Mouse (Mus musculus) cortical plate, adult 2 months (tissue): ENCODE measurements at regions not wholly inside any gene's neighbourhood (a gene's known extent, or its start where the extent isn't known, plus 50 kb on each side); places are given as distances from the start of the nearest gene placed in this dataset.

ENCODE experiments used
- H3K27ac ChIP-seq: fragments of 200-500 bp; 2 replicates; pipeline ENCODE4 v1.5.1; 2012; ENCODE audit warnings: low read length, control low read depth, inconsistent platforms; ENCODE audit not compliant: insufficient read depth
- H3K4me1 ChIP-seq: fragments of 200-500 bp; 2 replicates; pipeline ENCODE4 v1.6.1; 2011; ENCODE audit warnings: low read length; ENCODE audit not compliant: control insufficient read depth, insufficient read depth
- H3K4me3 ChIP-seq: fragments of 200-500 bp; 2 replicates; pipeline ENCODE4 v1.5.1; 2011; ENCODE audit warnings: mild to moderate bottlenecking, low read length, control low read depth; ENCODE audit not compliant: insufficient read depth
- CTCF ChIP-seq: fragments of 200-500 bp; IDR thresholded peaks from 2 replicates; pipeline ENCODE4 v1.5.1; 2011; ENCODE audit warnings: mild to moderate bottlenecking, control low read depth, low read length; ENCODE audit not compliant: insufficient read depth; ENCODE audit errors: extremely low read depth
- POLR2A ChIP-seq: fragments of 200-500 bp; IDR thresholded peaks from 2 replicates; pipeline ENCODE4 v1.6.1; 2011; ENCODE audit warnings: mild to moderate bottlenecking, low read length, control low read depth; ENCODE audit not compliant: insufficient read depth; ENCODE audit errors: extremely low read depth

- Histone ChIP-seq H3K4me1 (peaks cover 2% of the 10 kb centered on the region), H3K27ac (no peak overlapping the region), H3K4me3 (no peak overlapping the region)
- no peak for TF ChIP-seq POLR2A
- no peak for TF ChIP-seq CTCF
Observed at GRCm38 (mm10) chr8:26748161-26748971, 228.8 kb upstream of the Zfp703 start.

- Histone ChIP-seq H3K4me3 (no peak overlapping the region), H3K27ac (no peak overlapping the region), H3K4me1 (peaks cover 2% of the 10 kb centered on the region)
- no peak for TF ChIP-seq CTCF
- no peak for TF ChIP-seq POLR2A
Observed at GRCm38 (mm10) chr8:26748972-26749291, 228.2 kb upstream of the Zfp703 start.

GRCm38 (mm10) chr8:26750120-26750519 lies 227.0 kb upstream of the Zfp703 start:
- no peak overlapping the region for H3K27ac ChIP-seq

GRCm38 (mm10) chr8:26751651-26752050 lies 225.5 kb upstream of the Zfp703 start:
- H3K4me1 ChIP-seq, result peaks cover 2% of the 10 kb centered on the region
- TF ChIP-seq POLR2A, result no peak
- no peak for TF ChIP-seq CTCF
- H3K27ac ChIP-seq, result no peak overlapping the region
- H3K4me3 ChIP-seq, result no peak overlapping the region

More at GRCm38 (mm10) chr8:26750120-26750519, 227.0 kb upstream of the Zfp703 start:
- TF ChIP-seq CTCF, result no peak
- no peak for TF ChIP-seq POLR2A
- H3K4me3 ChIP-seq, result no peak overlapping the region
- peaks cover 2% of the 10 kb centered on the region for H3K4me1 ChIP-seq

- H3K27ac ChIP-seq, result no peak overlapping the region
- H3K4me1 ChIP-seq, result peaks cover 2% of the 10 kb centered on the region
- TF ChIP-seq POLR2A (no peak), CTCF (no peak)
- no peak overlapping the region for H3K4me3 ChIP-seq
Observed at GRCm38 (mm10) chr8:26756452-26756851, 220.7 kb upstream of the Zfp703 start.

GRCm38 (mm10) chr8:26760726-26761125 lies 216.4 kb upstream of the Zfp703 start:
- TF ChIP-seq POLR2A, result no peak
- TF ChIP-seq CTCF, result no peak
- no peak overlapping the region for H3K27ac ChIP-seq
- no peak overlapping the region for H3K4me3 ChIP-seq
- no peaks in the 10 kb centered on the region for H3K4me1 ChIP-seq

- no peaks in the 10 kb centered on the region for H3K4me1 ChIP-seq
- H3K4me3 ChIP-seq, result no peak overlapping the region
- no peak overlapping the region for H3K27ac ChIP-seq
- no peak for TF ChIP-seq CTCF
- TF ChIP-seq POLR2A, result no peak
Observed at GRCm38 (mm10) chr8:26762942-26763778, 214.0 kb upstream of the Zfp703 start.

- TF ChIP-seq CTCF (no peak), POLR2A (no peak)
- Histone ChIP-seq H3K4me1 (peaks cover 4% of the 10 kb centered on the region; the same call in 1 of the 2 replicates), H3K4me3 (no peak overlapping the region), H3K27ac (no peak overlapping the region)
Observed at GRCm38 (mm10) chr8:26768474-26769229, 208.5 kb upstream of the Zfp703 start.

- TF ChIP-seq CTCF (no peak), POLR2A (no peak)
- Histone ChIP-seq H3K27ac (no peak overlapping the region), H3K4me1 (peaks cover 4% of the 10 kb centered on the region; the same call in 1 of the 2 replicates), H3K4me3 (no peak overlapping the region)
Observed at GRCm38 (mm10) chr8:26770424-26770886, 206.7 kb upstream of the Zfp703 start.
